Mouse (Mus musculus) liver, embryonic 13.5 days (tissue): ENCODE results near the gene Fut1. TPM values are rescaled to one million over a fixed set of nuclear protein-coding genes. Genes with fewer than 3 reads are reported as not detected.
"Not testable (repeated sequence)": the region's sequence is repeated elsewhere in the genome, so short reads cannot be mapped to it uniquely, and the experiment has no call there.

Source experiments
- ATAC-seq: fragments of 200-750 bp; cut with Nextera tagmentation; 2 replicates; pipeline ENCODE4 v1.8.0; 2017; ENCODE audit warnings: low read depth, mild to moderate bottlenecking, moderate number of reproducible peaks, moderate library complexity
- DNase-seq: peaks from one replicate; pipeline ENCODE4 v3.0.0; 2022
- H3K27ac ChIP-seq: fragments of 300-500 bp; sonication (generic); 2 replicates; pipeline ENCODE4 v1.5.1; 2015; ENCODE audit warnings: moderate library complexity, mild to moderate bottlenecking, inconsistent platforms
- H3K27me3 ChIP-seq: fragments of 300-500 bp; sonication (generic); 2 replicates; pipeline ENCODE4 v1.6.1; 2015; ENCODE audit warnings: mild to moderate bottlenecking, inconsistent platforms
- H3K36me3 ChIP-seq: fragments of 300-500 bp; sonication (generic); 2 replicates; pipeline ENCODE4 v1.6.1; 2015; ENCODE audit warnings: mild to moderate bottlenecking, inconsistent platforms
- H3K4me1 ChIP-seq: fragments of 300-500 bp; sonication (generic); replicated peaks from 2 replicates; pipeline ENCODE4 v1.6.1; 2015; ENCODE audit warnings: inconsistent platforms
- H3K4me2 ChIP-seq: fragments of 300-500 bp; sonication (generic); 2 replicates; pipeline ENCODE4 v1.6.1; 2015; ENCODE audit warnings: inconsistent platforms, mild to moderate bottlenecking, moderate library complexity
- H3K4me3 ChIP-seq: fragments of 300-500 bp; sonication (generic); replicated peaks from 2 replicates; pipeline ENCODE4 v1.5.1; 2015; ENCODE audit warnings: mild to moderate bottlenecking, inconsistent platforms
- H3K9ac ChIP-seq: fragments of 300-500 bp; sonication (generic); 2 replicates; pipeline ENCODE4 v1.6.1; 2015; ENCODE audit warnings: mild to moderate bottlenecking, inconsistent platforms
- H3K9me3 ChIP-seq: fragments of 300-500 bp; sonication (generic); replicated peaks from 2 replicates; pipeline ENCODE4 v1.6.1; 2016; ENCODE audit warnings: inconsistent platforms
- WGBS: fragments of 180-500 bp; shearing (Covaris S2); methylation state at CpG from one replicate; pipeline ENCODE4 v1.1.7; 2015; ENCODE audit not compliant: insufficient replicate concordance; 5-methylcytosine and 5-hydroxymethylcytosine counted together
- polyA plus RNA-seq: library from polyadenylated mRNA; unstranded; fragments of >200 nt; fragmentation: Nextera tagmentation; extraction: Ambion mirVana; gene quantifications from 2 replicates; pipeline ENCODE4 v1.2.1, GENCODE M21; 2015

The Fut1 gene
- polyA plus RNA-seq, 1 experiment from 2014 or later = not detected

DNA sequence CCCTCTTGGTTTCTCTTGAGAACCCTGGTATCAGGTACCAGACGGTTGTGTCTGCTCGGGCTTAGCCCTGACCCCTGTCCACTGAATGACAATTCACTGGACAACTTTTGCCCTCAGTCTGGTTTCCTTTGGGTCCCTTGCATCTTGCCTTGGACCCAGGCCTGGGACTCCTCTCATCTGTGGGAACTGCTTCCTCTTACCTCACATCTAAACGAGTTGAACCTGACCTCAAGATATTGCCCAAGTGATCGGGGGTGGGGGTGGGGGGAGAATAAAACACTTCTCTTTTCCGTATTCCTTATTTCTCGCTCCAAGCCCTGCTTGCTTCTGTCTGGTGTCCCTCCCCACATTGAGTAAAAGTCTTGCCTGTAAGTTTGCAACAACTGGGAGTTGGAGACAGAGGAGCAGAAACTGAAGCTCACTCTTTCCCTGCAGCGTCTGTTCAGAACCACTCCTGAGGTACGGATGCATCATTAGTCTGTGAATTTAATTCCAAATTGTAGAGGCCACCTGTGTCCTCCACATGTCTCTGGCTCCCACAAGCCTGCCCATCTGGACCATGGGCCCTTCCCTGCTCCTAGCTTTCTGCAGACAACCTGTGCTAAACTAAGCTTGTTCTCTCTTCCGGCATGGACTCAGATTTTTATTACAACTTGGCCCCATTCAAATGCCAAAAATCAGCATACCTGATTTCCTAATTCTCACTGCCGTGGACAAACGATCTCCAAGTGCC lies 43.8 kb downstream of the Fut1 start:
- H3K27me3 ChIP-seq = 0 out of 2 replicates have a peak, but pooled peaks cover 4% of the 10 kb centered on the region
- 50% methylated on average over 11 of the region's 11 CpGs for WGBS

DNA sequence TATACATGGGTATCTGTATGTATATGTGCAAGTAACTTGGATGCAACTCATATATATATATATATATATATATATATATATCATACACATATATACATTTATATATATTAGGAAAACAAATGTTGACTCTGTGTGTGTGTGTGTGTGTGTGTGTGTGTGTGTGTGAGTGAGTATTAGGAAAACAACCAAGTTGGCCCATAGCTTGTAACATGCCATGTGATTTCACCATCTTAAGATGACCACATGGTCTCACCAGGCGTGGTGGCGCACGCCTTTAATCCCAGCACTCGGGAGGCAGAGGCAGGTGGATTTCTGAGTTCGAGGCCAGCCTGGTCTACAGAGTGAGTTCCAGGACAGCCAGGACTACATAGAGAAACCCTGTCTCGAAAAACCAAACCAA lies 44.6 kb downstream of the Fut1 start:
- not testable (repeated sequence) for ATAC-seq, H3K27me3 ChIP-seq, DNase-seq, H3K36me3 ChIP-seq, H3K9me3 ChIP-seq, H3K27ac ChIP-seq, H3K4me3 ChIP-seq, H3K4me2 ChIP-seq, H3K9ac ChIP-seq
- H3K4me1 ChIP-seq = peaks cover 11% of the 10 kb centered on the region
- WGBS = 61% methylated on average over 6 of the region's 6 CpGs

More for the DNA sequence above, 43.8 kb downstream of the Fut1 start:
- H3K4me2 ChIP-seq = no peak overlapping the region
- ATAC-seq (no peak), DNase-seq (no peak)
- H3K4me3 ChIP-seq = no peak overlapping the region
- H3K9me3 ChIP-seq = no peaks in the 10 kb centered on the region
- H3K36me3 ChIP-seq = no peaks in the 10 kb centered on the region
- H3K4me1 ChIP-seq = peaks cover 11% of the 10 kb centered on the region
- H3K27ac ChIP-seq = no peak overlapping the region
- H3K9ac ChIP-seq = no peak overlapping the region

DNA sequence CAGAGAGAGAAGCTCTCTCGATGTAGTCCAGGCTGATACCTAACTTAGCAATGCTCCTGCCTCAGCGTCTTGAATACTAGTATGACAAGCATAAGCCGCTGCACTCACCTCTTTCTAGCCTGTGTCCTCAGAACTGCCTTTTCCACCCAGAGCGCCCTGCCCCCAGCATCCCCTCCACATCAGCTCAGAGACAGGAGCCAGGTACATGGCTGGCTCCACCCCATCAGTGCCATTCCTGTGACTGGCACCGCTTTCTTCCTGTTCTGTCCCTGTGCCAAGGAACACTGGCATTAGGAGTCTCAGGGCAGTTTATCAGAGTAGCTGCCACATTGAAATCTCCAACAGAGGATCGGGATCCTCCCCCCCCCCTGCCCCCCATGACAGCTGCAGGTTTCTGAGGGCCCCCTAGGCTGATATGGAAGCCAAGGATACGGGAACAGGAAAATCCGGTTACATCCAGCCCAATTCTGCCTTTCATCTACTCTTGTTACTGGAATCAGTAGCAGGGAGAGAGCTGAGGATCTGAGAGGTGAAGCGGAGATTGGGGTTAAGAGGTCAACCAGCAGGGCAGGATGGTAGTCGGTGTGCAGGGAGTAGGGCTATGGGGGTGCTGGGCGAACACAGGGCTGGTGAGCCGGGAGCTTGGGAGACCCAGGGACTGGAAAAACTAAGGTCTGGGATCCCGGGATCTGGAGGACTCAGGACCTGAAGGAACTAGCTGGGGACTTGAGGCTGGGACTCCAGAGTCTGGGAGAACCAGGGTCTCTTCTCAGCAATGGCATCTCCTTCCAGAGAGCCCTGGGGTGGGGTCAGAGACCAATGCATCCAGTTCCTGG lies 48.4 kb downstream of the Fut1 start:
- no peak for DNase-seq
- Histone ChIP-seq H3K36me3 (no peaks in the 10 kb centered on the region), H3K4me2 (no peak overlapping the region), H3K27ac (no peak overlapping the region), H3K9ac (no peak overlapping the region), H3K9me3 (0 out of 2 replicates have a peak, but pooled peaks cover 2% of the 10 kb centered on the region), H3K27me3 (0 out of 2 replicates have a peak, but pooled peaks cover 4% of the 10 kb centered on the region), H3K4me1 (peaks cover 11% of the 10 kb centered on the region), H3K4me3 (no peak overlapping the region)
- no peak for ATAC-seq
- WGBS = 45% methylated on average over 13 of the region's 13 CpGs

DNA sequence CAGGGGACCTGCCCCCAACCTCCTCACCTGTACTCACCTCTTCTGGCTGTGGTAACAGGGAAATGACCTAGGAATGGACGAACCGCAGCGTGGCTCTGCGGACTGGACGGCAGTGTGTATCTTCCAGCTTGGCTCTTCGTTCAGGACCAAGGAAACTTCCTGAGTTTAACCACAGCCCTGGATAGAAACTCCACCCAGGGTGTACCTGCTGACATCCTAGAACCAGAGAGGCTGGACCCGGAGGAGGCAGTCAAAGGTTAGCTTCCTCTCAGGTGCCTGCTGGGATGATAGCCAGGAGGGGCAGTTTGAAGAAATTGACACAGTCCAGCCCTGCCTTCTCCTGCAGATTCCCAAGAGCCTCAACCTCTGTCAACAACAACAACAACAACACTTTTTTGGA lies 49.1 kb downstream of the Fut1 start, which contains the start of gene Fut2:
Fut2 (minus strand) TSS at position 234 of the 400 bp plus-strand sequence.
- ATAC-seq (no peak), DNase-seq (no peak)
- Histone ChIP-seq H3K27ac (no peak within 1 kb of the TSS), H3K27me3 (0 out of 2 replicates have a peak, but pooled peaks cover 4% of the 10 kb centered on the region), H3K9ac (no peak within 1 kb of the TSS), H3K4me3 (no peak within 1 kb of the TSS), H3K4me1 (peaks cover 11% of the 10 kb centered on the region), H3K9me3 (0 out of 2 replicates have a peak, but pooled peaks cover 2% of the 10 kb centered on the region), H3K4me2 (no peak within 1 kb of the TSS), H3K36me3 (no peaks in the 10 kb centered on the region)
- 69% methylated on average over 7 of the region's 7 CpGs for WGBS

DNA sequence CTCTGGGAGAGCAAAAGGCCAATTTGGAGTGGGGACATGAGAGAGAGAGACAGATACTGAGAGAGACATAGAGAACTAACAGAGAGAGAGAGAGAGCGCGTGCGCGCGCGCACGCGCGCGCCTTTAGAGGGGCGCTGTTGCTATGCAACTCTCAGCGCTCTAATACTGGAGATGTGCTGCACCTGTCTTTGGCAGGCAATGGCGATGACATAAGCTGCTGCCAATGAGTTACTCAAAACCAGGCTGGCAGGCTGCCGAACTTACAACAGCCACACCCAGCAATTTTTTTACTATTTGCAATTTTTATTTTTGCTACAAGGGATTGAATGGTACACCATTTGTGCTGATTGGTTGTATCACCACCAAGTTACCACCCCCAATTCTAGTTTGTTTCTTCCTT lies 50.7 kb downstream of the Fut1 start:
- 0 out of 2 replicates have a peak, but pooled peaks cover 2% of the 10 kb centered on the region for H3K9me3 ChIP-seq
- ATAC-seq (no peak), DNase-seq (no peak)
- 80% methylated on average over 14 of the region's 14 CpGs for WGBS
- no peak overlapping the region for H3K9ac ChIP-seq
- no peak overlapping the region for H3K27ac ChIP-seq
- peaks cover 11% of the 10 kb centered on the region for H3K4me1 ChIP-seq
- H3K27me3 ChIP-seq = 0 out of 2 replicates have a peak, but pooled peaks cover 4% of the 10 kb centered on the region
- no peak overlapping the region for H3K4me3 ChIP-seq
- H3K36me3 ChIP-seq = no peaks in the 10 kb centered on the region
- H3K4me2 ChIP-seq = no peak overlapping the region

DNA sequence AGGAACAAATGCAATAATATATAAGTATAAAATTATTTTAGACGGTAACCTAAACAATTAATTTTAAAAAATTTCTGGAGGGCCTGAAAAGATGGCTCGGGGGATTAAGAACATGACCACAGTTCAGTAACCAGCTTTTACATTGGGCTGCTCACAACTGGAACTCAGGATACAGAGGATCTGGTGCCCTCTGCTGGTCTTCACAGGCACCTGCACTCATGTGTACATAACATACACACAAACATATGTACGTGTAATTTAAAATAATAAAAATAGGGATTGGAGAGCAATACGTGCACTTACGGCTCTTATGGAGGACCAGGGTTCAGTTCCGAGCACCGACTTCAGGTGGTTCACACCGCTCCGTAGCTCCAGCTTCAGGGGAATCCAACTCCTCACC lies 51.8 kb downstream of the Fut1 start:
- no peak overlapping the region for H3K9ac ChIP-seq
- 82% methylated on average over 9 of the region's 9 CpGs for WGBS

More for the DNA sequence above, 51.8 kb downstream of the Fut1 start:
- peaks cover 6% of the 10 kb centered on the region for H3K4me1 ChIP-seq
- no peaks in the 10 kb centered on the region for H3K36me3 ChIP-seq
- 0 out of 2 replicates have a peak, but pooled peaks cover 2% of the 10 kb centered on the region for H3K9me3 ChIP-seq
- no peak for DNase-seq
- no peak overlapping the region for H3K4me2 ChIP-seq
- H3K27ac ChIP-seq = no peak overlapping the region
- H3K27me3 ChIP-seq = 0 out of 2 replicates have a peak, but pooled peaks cover 4% of the 10 kb centered on the region
- ATAC-seq = no peak
- no peak overlapping the region for H3K4me3 ChIP-seq

Other genes with a start within 250 kb of the Fut1 start
- gene Lin7b, start 246.7 kb upstream of the Fut1 start, polyA plus RNA-seq = not detected in 2 replicates
- 108 and 129 TPM in 2 replicates for gene Snrnp70, start 221.5 kb upstream of the Fut1 start, polyA plus RNA-seq
- not detected in 2 replicates for gene Kcna7, start 211.6 kb upstream of the Fut1 start, polyA plus RNA-seq
- 0.35 and 0.37 TPM in 2 replicates for gene Ntf5, start 203.6 kb upstream of the Fut1 start, polyA plus RNA-seq
- gene Lhb, start 196.5 kb upstream of the Fut1 start, polyA plus RNA-seq = not detected in 2 replicates
- 4.1 and 5.1 TPM in 2 replicates for gene Gys1, start 182.4 kb upstream of the Fut1 start, polyA plus RNA-seq
- 111 and 119 TPM in 2 replicates for gene Ruvbl2, start 179.2 kb upstream of the Fut1 start, polyA plus RNA-seq
- 7,621 and 8,262 TPM in 2 replicates for gene Ftl1, start 157.4 kb upstream of the Fut1 start, polyA plus RNA-seq
- 104 and 106 TPM in 2 replicates for gene Bax, start 150.4 kb upstream of the Fut1 start, polyA plus RNA-seq
- 0.80 and 0.87 TPM in 2 replicates for gene Tulp2, start 135.4 kb upstream of the Fut1 start, polyA plus RNA-seq
- gene Gm45808, start 130.5 kb upstream of the Fut1 start, polyA plus RNA-seq = not detected in 2 replicates
- gene Dhdh, start 128.5 kb upstream of the Fut1 start, polyA plus RNA-seq = 2.0 and 2.2 TPM in 2 replicates
- gene Nucb1, start 106.9 kb upstream of the Fut1 start, polyA plus RNA-seq = 110 and 127 TPM in 2 replicates
- 180 and 197 TPM in 2 replicates for gene Ppp1r15a, start 91.0 kb upstream of the Fut1 start, polyA plus RNA-seq
- gene Plekha4, start 91.0 kb upstream of the Fut1 start, polyA plus RNA-seq = 0.43 and 0.52 TPM in 2 replicates
- 1.3 and 1.9 TPM in 2 replicates for gene Hsd17b14, start 62.4 kb upstream of the Fut1 start, polyA plus RNA-seq
- 44.1 and 45.4 TPM in 2 replicates for gene Bcat2, start 47.1 kb upstream of the Fut1 start, polyA plus RNA-seq
- not detected in 2 replicates for gene Fgf21, start 1.8 kb upstream of the Fut1 start, polyA plus RNA-seq
- gene Izumo1, start 4.5 kb downstream of the Fut1 start, polyA plus RNA-seq = 0.10 TPM in 1 of 2 replicates, not detected in the other
- gene Rasip1, start 10.2 kb downstream of the Fut1 start, polyA plus RNA-seq = 2.4 and 2.5 TPM in 2 replicates
- 0.46 and 0.51 TPM in 2 replicates for gene Mamstr, start 22.7 kb downstream of the Fut1 start, polyA plus RNA-seq
- gene Fut2, start 49.1 kb downstream of the Fut1 start, polyA plus RNA-seq = 0.05 and 0.06 TPM in 2 replicates
- not detected in 2 replicates for gene Ntn5, start 66.7 kb downstream of the Fut1 start, polyA plus RNA-seq
- gene Sec1, start 77.1 kb downstream of the Fut1 start, polyA plus RNA-seq = 0.07 TPM in 1 of 2 replicates, not detected in the other
- 0.34 and 0.44 TPM in 2 replicates for gene Car11, start 82.6 kb downstream of the Fut1 start, polyA plus RNA-seq
- gene Dbp, start 87.8 kb downstream of the Fut1 start, polyA plus RNA-seq = 0.43 and 0.64 TPM in 2 replicates
- 761 and 840 TPM in 2 replicates for gene Rpl18, start 98.2 kb downstream of the Fut1 start, polyA plus RNA-seq
- gene Sphk2, start 100.7 kb downstream of the Fut1 start, polyA plus RNA-seq = 11.4 and 11.7 TPM in 2 replicates
- 0.37 and 0.47 TPM in 2 replicates for gene Fam83e, start 103.9 kb downstream of the Fut1 start, polyA plus RNA-seq
- gene Spaca4, start 108.5 kb downstream of the Fut1 start, polyA plus RNA-seq = not detected in 2 replicates
- gene Lmtk3, start 166.4 kb downstream of the Fut1 start, polyA plus RNA-seq = not detected in 2 replicates
- 0.45 and 0.68 TPM in 2 replicates for gene Sult2b1, start 167.4 kb downstream of the Fut1 start, polyA plus RNA-seq
- 36.1 and 36.6 TPM in 2 replicates for gene Cyth2, start 197.3 kb downstream of the Fut1 start, polyA plus RNA-seq
- 0.12 and 0.23 TPM in 2 replicates for gene Kcnj14, start 207.5 kb downstream of the Fut1 start, polyA plus RNA-seq
- 48.4 and 49.2 TPM in 2 replicates for gene Grwd1, start 213.7 kb downstream of the Fut1 start, polyA plus RNA-seq